22 mouse cellular contexts compared by ENCODE assay signal in genomic region chr10:25868739-25869138, GRCm38 (mm10).
DNase-seq lines count a peak whose midpoint lies in the region; ATAC-seq lines count a peak whose summit lies in the region.
"Had no signal": no experiment of that assay in that cellular context is flagged by ENCODE, and none has a peak within 500 bp of the region (broad histone marks: within the 10 kb centered on the region; RNA-seq: fewer than 3 reads in every experiment).

No protein-coding gene starts in this region.

- DNase-seq in embryonic facial prominence, embryonic 11.5 days (ENCODE audit: low spot score), result peak; percentile 2
- no peak for DNase-seq in embryonic facial prominence, embryonic 10.5 days (ENCODE audit: low spot score)
- no peak for DNase-seq in hindbrain, embryonic 11.5 days (ENCODE audit: low spot score)
- DNase-seq in retina, postnatal 1 day, result peak; percentile 41
- no peak for DNase-seq in retina, embryonic 14.5 days (ENCODE audit: low spot score)
- no peak for DNase-seq in T-cell, adult 2 months (ENCODE audit: low spot score)
- no peak for DNase-seq in gastrocnemius, postnatal 36 days
- DNase-seq: adrenal gland, postnatal 10 days; B cell, adult 2 months; cerebellum, adult 11-12 months; cerebellum, adult 9-10 months; cerebellum, postnatal 25 days; gastrocnemius, adult 2 months; gastrocnemius, postnatal 25 days; heart, adult 11 months; heart, postnatal 36 days had no signal

- no peak overlapping the region for H3K4me2 ChIP-seq in embryonic facial prominence, embryonic 11.5 days (ENCODE audit: low read depth, low read length)
- no peak overlapping the region for H3K4me2 ChIP-seq in hindbrain, embryonic 16.5 days (ENCODE audit: low read length)
- H3K4me2 ChIP-seq in hindbrain, embryonic 11.5 days (replicated peaks; ENCODE audit: low read depth, low read length), result no peak overlapping the region
- H3K4me2 ChIP-seq: forebrain, embryonic 12.5 days; heart, embryonic 13.5 days had no signal

- no peaks in the 10 kb centered on the region for H3K36me3 ChIP-seq in embryonic facial prominence, embryonic 11.5 days (replicated peaks; ENCODE audit: control insufficient read depth, insufficient read depth, low read depth, low read length)
- no peaks in the 10 kb centered on the region for H3K36me3 ChIP-seq in embryonic facial prominence, embryonic 10.5 days (replicated peaks)
- no peaks in the 10 kb centered on the region for H3K36me3 ChIP-seq in hindbrain, embryonic 16.5 days (ENCODE audit: control insufficient read depth, insufficient read depth, low read length)
- no peaks in the 10 kb centered on the region for H3K36me3 ChIP-seq in hindbrain, embryonic 11.5 days (ENCODE audit: control insufficient read depth, insufficient read depth, low read length)
- H3K36me3 ChIP-seq: forebrain, embryonic 12.5 days; G1E; heart, embryonic 13.5 days had no signal

- H3K27ac ChIP-seq in embryonic facial prominence, embryonic 11.5 days (replicated peaks; ENCODE audit: low read depth, low read length), result no peak overlapping the region
- H3K27ac ChIP-seq in embryonic facial prominence, embryonic 10.5 days (replicated peaks), result no peak overlapping the region
- no peak overlapping the region for H3K27ac ChIP-seq in hindbrain, embryonic 16.5 days (ENCODE audit: low read depth, low read length)
- H3K27ac ChIP-seq in hindbrain, embryonic 11.5 days (ENCODE audit: low read depth, low read length), result no peak overlapping the region
- H3K27ac ChIP-seq: forebrain, embryonic 12.5 days; gastrocnemius, adult 2 months; heart, embryonic 13.5 days had no signal

- intact Hi-C loops in gastrocnemius, postnatal 36 days (cut with DNase I), result no loop called here

- 56% methylated on average over 6 of the region's 6 CpGs for WGBS in embryonic facial prominence, embryonic 11.5 days
- 62% methylated on average over 6 of the region's 6 CpGs for WGBS in embryonic facial prominence, embryonic 10.5 days
- WGBS in hindbrain, embryonic 16.5 days, result 64% methylated on average over 6 of the region's 6 CpGs
- 79% methylated on average over 6 of the region's 6 CpGs for WGBS in hindbrain, embryonic 11.5 days

- ATAC-seq in embryonic facial prominence, embryonic 11.5 days (replicated peaks; ENCODE audit: insufficient number of reproducible peaks, low FRiP score, low TSS enrichment, low read depth), result no peak
- peak; percentile 45; the same call in 1 of the 2 replicates for ATAC-seq in hindbrain, embryonic 16.5 days
- ATAC-seq in hindbrain, embryonic 11.5 days (ENCODE audit: low FRiP score), result no peak
- ATAC-seq: CD4-positive, CD25-positive, alpha-beta regulatory T cell, adult 4 months; intestine, embryonic 16.5 days had no signal

- H3K27me3 ChIP-seq in embryonic facial prominence, embryonic 11.5 days (ENCODE audit: control insufficient read depth, insufficient read depth, low read length), result no peaks in the 10 kb centered on the region
- no peaks in the 10 kb centered on the region for H3K27me3 ChIP-seq in embryonic facial prominence, embryonic 10.5 days (replicated peaks; ENCODE audit: low read depth, poor library complexity, severe bottlenecking)
- no peaks in the 10 kb centered on the region for H3K27me3 ChIP-seq in hindbrain, embryonic 16.5 days (replicated peaks; ENCODE audit: control insufficient read depth, insufficient read depth, low read length)
- H3K27me3 ChIP-seq in hindbrain, embryonic 11.5 days (ENCODE audit: control insufficient read depth, insufficient read depth, low read length), result no peaks in the 10 kb centered on the region
- H3K27me3 ChIP-seq: forebrain, embryonic 12.5 days; heart, embryonic 13.5 days had no signal

- H3K9ac ChIP-seq in embryonic facial prominence, embryonic 11.5 days (replicated peaks; ENCODE audit: low read length), result no peak overlapping the region
- H3K9ac ChIP-seq in hindbrain, embryonic 16.5 days (ENCODE audit: low read depth, low read length), result no peak overlapping the region
- no peak overlapping the region for H3K9ac ChIP-seq in hindbrain, embryonic 11.5 days (ENCODE audit: low read depth, low read length)
- H3K9ac ChIP-seq: forebrain, embryonic 12.5 days; heart, embryonic 13.5 days had no signal

- no peaks in the 10 kb centered on the region for H3K4me1 ChIP-seq in embryonic facial prominence, embryonic 11.5 days (ENCODE audit: control insufficient read depth, insufficient read depth, low read length)
- no peaks in the 10 kb centered on the region for H3K4me1 ChIP-seq in embryonic facial prominence, embryonic 10.5 days
- no peaks in the 10 kb centered on the region for H3K4me1 ChIP-seq in hindbrain, embryonic 16.5 days (ENCODE audit: control insufficient read depth, insufficient read depth, low read depth, low read length)
- no peaks in the 10 kb centered on the region for H3K4me1 ChIP-seq in hindbrain, embryonic 11.5 days (replicated peaks; ENCODE audit: control insufficient read depth, insufficient read depth, low read length)
- H3K4me1 ChIP-seq: forebrain, embryonic 12.5 days had no signal

- H3K9me3 ChIP-seq in embryonic facial prominence, embryonic 11.5 days (replicated peaks; ENCODE audit: control insufficient read depth, low read length), result no peaks in the 10 kb centered on the region
- no peaks in the 10 kb centered on the region for H3K9me3 ChIP-seq in embryonic facial prominence, embryonic 10.5 days
- H3K9me3 ChIP-seq in hindbrain, embryonic 16.5 days (ENCODE audit: control insufficient read depth, low read length), result no peaks in the 10 kb centered on the region
- no peaks in the 10 kb centered on the region for H3K9me3 ChIP-seq in hindbrain, embryonic 11.5 days (ENCODE audit: control insufficient read depth, low read length)
- H3K9me3 ChIP-seq: forebrain, embryonic 12.5 days; heart, embryonic 13.5 days had no signal

- H3K4me3 ChIP-seq in embryonic facial prominence, embryonic 11.5 days (ENCODE audit: low read depth, low read length), result no peak overlapping the region
- H3K4me3 ChIP-seq in embryonic facial prominence, embryonic 10.5 days, result no peak overlapping the region
- H3K4me3 ChIP-seq in hindbrain, embryonic 16.5 days (ENCODE audit: low read length), result no peak overlapping the region
- H3K4me3 ChIP-seq in hindbrain, embryonic 11.5 days (ENCODE audit: low read depth, low read length), result no peak overlapping the region
- H3K4me3 ChIP-seq: forebrain, embryonic 12.5 days; gastrocnemius, adult 2 months; heart, embryonic 13.5 days had no signal

Comparison
In these comparisons a context has a peak if more than half of its experiments do, and no peak if none do; other contexts are left out.
1. DNase-seq: peak in embryonic facial prominence, embryonic 11.5 days (single experiment) and retina, postnatal 1 day (single experiment); none in embryonic facial prominence, embryonic 10.5 days (single experiment), hindbrain, embryonic 11.5 days (single experiment), retina, embryonic 14.5 days (single experiment), T-cell, adult 2 months (single experiment) and gastrocnemius, postnatal 36 days (0 of 2).